Mouse (Mus musculus) brain, adult 2 months (tissue): ENCODE data around the gene Mroh2a.

Experiments used
- DNase-seq: peaks from one replicate; pipeline ENCODE4 v3.0.0; 2011; ENCODE audit warnings: low read depth, low spot score

Gene Mroh2a

DNA sequence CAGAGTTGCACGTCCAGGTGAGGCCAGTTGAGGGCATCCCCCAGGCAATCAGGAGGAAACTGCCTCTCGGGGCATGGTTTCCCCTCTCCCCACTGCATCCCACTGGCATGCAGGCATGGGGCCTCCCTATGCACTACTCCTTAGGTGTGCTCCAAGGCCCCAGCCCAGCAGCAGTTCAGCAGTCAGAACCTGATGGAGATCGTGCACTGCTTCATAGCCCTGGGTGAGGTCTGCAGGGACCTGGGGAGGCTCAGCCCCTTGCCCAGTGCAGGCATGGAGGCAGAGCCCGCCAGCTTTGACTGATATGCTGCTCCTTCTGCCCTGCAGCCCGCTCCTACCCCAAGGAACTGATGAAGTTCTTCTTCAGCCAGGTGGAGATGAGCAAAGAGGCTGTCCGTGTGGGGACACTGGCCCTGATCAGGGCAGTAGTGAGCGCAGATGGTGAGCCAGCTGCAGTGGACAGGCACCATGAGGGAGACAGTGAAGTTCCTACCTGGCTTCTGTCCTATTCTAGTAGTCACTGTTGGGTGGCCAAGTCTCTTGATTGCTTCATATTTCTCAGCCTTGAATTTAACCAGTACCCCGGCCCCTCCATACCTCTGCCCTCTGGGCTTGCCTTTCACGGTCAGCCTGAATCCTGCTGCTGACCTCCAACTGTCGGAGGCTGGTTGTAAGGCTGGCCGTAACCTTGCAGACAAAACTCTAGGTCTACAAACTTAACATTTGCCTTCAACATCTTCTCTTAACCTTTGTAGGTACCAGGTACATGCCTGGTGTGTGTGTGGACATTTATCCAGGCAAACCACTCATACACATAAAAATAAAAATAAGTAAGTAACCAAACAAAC lies 8.5 kb downstream of the Mroh2a start:
- DNase-seq = no peak

DNA sequence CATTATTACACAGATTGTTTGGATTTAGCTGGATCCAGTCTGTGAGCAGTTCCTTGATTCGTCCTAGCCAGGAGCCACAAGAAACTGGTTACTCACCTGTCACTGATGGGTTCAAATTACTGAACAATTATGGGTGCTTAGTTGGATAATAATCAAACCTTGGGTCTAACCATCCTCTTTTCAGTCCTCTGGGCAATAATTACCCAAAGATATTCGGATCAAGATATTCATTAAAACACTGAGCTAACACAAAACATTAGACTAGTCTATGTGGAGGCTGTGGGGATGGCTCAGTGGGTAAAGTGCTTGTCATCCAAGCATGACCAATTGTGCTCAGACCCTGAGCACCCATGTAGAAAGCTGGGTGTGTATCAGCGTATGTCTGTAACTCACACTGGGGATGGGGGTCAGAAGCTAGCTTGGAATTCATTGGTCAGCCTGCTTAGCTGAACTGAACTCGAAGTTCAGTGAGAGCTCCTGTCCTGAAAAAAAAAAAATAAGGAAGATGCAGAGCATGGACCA lies 9.2 kb downstream of the Mroh2a start:
- no peak for DNase-seq

DNA sequence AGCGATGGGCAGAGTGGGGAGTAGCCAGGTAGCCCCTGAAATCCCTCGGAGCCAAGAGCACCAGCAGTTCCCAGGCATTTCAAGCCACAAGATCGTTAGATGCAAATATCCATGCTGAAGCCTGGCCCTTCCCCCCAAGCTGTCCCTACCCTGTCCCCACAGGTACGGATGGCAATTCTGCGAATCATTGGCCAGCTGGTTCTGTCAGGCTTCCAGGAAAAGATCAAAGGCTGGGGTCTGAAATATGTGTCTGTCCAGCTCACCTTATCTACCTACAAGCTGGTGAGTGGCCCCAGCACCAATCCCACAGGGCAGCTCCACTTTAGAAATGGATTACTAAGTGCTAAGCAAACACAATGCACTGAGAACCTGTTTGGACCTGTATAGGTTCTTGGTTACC lies 10.5 kb downstream of the Mroh2a start:
- no peak for DNase-seq

DNA sequence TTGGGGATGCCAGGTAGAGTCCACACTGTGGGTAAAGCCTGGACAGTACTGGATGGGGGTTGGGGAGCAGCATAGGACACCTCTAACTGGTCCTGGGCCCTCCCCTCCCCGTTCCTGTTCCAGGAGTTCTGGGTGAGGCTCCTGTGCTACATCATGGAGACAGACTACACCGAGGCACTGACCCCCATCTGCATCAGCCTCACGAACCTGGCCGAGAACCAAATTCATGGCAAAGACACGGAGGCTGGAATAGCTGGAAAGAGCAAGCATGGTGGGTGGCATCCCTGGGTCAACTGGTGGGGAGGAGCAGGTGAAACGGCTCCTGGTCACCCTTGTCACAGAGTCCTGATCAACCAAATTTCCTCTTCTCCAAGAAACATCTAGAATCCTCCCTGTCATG lies 12.0 kb downstream of the Mroh2a start:
- no peak for DNase-seq

DNA sequence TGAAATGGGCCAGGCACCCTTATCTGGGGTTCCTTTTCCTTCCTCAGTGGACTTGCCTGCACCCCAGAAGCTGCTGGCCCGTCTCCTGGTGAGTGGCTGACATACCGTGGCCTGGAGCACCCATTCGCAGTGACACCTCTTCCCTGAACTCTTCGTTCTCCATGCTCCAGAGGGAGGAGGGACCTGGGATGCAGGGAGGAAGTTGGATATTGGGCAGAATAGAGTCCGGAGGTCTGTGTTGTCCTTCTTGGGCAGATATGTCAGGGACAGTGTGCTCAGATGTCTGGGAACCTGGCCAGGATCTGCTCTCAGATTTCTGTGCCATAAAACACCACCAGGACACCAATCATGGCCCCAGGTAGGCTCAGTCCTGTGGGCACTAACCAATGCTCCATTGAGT lies 13.3 kb downstream of the Mroh2a start:
- DNase-seq = no peak

DNA sequence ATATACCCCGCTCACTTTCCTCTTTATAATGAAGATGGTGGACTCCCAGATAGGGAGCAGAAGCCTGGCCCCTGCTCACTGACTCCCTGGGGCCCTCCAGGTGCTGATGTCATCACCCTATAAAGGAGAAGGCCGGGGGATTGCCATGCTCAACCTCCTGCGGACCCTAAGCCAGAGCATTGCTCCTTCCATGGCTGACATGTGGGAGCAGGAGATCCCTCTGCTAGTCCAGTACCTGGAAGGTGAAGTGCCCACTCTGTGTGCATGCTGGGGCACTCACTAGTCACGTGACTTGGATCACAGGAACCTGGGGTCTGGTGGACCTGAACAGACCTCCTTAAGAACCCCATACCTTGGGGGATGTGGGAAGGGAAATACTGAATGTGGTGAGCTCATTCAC lies 13.8 kb downstream of the Mroh2a start:
- DNase-seq = no peak

DNA sequence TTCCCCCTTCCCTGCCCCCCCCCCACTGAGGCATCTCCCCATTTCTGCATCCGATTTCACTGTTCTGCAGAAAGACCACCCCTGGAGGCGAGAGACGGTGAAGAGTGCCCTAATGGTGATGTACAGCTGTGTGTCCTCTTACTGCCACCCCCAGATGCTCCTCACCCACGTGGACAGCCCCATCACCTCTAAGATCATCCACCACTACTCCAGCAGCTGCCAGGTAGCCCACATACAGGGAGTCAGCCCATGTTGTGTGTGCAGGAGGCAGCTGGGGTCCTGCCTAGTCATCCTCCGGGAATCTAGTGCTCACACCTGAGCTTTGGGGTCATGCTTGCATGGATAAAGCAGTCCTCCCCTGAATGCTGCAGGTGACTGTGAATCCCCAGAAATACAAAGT lies 17.1 kb downstream of the Mroh2a start:
- DNase-seq = no peak

DNA sequence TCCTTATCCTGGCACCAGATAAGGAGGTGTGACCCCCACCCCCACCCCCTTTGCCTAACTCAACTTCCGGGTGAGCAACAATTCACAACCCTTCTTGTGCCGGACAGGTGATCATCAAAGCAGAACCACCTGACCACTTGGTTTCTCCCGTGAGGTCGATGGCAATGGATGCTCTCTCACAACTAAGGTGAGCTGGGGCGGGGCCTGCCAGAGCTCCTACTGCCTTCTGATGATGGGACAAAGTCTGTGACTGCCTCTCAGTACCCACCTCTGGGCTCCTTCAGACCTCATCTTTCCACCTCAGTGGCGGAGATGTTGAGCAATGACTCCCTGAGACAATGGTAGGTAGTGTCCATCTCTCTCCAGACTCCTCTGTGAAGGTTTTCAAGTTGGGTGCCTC lies 19.1 kb downstream of the Mroh2a start:
- DNase-seq = no peak

DNA sequence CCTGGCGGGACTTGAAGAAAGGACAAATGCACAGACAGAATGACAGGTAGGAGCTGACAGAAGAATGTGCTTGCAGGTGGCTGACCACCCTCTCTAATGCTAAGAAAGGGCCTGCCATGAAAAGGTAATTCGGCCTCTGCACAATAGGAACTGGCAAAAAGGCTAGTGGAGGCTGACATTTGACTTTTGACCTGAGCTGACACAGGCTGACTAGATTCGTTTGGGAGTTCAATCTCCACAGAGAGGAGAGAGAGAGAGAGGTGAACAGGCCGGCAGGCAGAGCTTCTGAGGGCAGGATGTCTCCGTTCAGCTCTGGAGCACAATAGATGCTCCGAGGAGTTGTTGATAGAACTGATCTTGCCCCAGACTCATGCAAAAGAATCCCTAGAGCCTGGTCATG lies 19.6 kb downstream of the Mroh2a start:
- no peak for DNase-seq

DNA sequence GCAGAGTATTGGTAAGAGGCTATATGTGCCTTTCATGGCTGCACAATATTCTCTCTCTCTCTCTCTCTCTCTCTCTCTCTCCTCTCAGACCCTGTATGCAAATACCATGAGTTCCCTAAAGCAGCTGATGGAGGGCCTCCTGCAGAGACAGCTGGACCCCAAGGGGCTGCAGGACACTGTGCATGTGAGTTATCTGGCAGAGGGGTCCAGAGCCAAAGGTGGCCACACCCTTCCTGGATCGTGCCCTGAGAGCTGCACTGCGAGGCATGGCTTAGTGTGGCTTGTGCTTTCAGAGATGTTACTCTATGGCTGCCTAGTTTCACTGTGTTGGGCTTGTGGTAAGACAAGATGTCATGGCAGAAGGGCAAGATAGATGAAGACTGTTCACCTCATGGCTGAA lies 20.9 kb downstream of the Mroh2a start:
- DNase-seq = no peak

DNA sequence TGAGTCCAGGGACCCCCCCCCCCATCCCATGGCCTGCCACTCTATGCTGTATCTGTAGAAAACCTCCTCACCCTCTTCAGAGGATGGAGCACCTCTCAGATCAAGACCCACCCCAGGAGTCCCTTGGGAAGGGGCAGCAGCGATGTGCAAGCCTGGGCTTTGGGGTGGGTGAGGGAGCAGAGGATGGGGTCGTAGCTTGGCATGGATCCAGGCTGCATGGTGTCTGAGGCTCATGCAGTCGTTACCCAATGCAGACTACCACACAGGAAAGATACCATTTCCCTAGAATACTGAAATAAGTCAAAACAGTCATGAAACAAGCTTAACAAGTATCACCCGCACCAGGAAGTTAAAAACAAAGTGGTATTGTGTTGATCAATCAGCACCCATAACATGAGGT lies 21.9 kb downstream of the Mroh2a start:
- no peak for DNase-seq

DNA sequence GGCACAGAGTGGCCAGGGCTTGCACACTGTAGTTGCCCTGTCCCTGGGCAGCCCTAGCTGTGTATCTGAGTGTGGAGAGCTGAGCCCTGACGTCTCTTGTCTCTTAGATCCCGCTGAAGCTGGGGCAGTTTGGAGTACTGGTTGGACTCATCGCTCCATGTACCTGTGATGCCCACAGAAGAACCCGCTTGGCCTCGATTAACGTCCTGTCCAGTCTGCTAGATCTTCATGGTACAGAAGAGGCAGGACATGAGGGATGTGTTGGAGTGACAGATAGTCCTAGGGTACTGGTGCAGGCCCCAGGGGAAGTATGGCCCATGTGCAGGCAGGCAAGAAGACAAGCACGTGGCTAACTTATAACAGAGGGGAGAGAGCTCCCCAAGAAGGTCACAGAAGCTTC lies 22.8 kb downstream of the Mroh2a start:
- no peak for DNase-seq

DNA sequence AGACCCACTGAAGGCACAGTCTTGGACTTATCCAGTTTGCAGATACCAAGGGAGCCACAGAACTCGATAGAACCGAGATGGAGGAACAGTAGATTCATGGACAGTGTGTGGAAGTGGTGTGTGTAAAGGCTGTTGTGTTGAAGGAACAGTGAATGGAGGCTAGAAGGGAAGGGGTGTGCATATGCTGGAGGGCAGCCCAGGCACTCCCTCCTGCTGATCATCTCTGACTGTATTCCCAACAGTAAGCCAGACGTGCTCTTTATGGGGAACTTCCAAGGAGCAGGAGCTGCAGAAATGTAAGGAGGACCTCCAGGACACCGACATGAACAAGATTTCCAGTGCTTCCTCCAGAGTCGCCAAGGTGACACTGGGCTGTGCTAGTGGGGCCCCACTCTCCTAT lies 23.2 kb downstream of the Mroh2a start:
- DNase-seq = no peak

DNA sequence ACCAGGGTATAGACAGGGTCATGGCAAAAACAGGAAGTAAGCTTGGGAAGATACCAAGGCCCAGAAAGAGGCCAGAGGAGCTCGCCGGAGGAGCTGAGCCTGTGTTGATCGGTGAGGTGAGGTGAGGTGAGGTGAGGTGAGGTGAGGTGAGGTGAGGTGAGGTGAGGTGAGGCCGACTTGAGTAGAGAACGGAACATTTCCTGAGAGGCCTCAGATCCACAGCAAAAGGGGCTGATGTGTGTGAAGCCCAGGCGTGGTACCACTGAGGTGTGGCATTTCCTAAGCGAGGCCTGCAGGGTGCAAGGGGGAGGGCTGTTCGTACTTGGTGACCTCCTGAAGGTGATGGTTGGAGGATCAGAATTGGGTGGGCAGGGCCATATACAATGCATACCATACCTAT lies 26.3 kb downstream of the Mroh2a start:
- no peak for DNase-seq

DNA sequence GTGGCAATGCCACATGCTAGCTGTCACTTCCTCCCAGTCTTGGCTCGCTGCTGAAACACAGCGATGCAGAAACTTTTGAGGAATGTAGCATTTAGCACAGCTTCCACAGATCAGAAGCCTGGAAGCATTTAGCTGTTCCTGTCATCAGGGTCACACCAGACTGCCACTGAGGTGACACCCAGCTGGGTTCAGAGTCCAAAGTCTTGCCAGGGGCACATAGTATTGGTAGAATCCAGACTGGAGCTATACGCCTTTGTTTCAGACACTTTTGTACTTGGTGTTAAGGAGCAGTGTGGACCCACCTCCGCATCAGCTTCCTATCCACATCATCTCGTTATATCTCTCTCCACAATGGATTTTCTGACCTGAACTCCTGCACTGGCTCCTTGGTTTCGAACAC lies 26.8 kb downstream of the Mroh2a start:
- DNase-seq = no peak

DNA sequence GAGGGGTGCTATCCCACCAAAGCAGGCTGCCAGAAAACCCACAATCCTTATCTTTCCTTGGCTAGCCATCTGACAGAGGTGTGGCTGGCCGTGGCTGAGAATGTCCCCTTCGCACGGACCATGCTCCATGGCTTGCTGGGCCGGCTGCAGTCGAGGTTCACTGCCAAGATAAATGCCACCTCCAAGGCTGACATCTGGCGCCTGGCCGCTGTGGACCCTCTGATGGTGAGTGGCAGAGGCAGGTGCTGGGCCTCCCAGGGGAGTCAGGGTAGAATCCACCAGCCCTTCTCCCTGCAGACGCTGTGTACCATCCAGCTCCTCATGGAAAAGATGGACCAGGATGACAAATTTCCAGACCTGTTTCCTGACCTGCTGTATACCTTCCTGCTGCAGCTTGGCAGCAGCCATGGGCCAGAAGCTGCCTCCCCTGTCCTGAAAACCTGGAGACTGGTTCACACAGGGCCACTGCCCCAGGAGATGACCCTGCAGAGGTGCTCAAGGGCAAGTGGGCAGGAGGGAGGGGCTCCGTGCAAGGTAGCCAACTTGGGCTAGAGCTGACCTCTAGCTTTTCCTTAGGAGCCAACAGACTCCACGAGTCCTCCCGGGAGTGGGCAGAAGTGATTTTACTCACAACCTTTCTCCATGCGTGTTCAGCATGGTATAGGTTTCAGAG lies 28.1 kb downstream of the Mroh2a start:
- no peak for DNase-seq

DNA sequence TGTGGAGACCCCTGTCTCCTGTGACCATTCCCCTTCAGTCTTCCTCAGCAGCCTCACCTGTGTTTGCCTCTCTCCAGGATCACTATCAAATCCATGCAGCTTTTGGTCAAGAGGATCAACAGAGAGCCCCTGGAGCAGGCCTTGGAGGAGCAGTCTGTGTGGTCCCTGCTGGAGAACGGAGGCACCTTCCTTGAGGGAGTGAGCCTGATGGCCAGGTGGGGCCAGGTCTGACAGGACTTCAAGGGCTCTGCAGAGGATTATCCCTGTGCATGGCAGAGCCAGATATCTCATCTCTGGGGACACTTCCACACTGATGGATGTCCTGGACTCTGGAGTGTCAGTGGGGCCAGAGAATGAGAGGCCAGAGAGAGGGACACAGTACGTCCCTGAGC lies 28.7 kb downstream of the Mroh2a start:
- DNase-seq = no peak

DNA sequence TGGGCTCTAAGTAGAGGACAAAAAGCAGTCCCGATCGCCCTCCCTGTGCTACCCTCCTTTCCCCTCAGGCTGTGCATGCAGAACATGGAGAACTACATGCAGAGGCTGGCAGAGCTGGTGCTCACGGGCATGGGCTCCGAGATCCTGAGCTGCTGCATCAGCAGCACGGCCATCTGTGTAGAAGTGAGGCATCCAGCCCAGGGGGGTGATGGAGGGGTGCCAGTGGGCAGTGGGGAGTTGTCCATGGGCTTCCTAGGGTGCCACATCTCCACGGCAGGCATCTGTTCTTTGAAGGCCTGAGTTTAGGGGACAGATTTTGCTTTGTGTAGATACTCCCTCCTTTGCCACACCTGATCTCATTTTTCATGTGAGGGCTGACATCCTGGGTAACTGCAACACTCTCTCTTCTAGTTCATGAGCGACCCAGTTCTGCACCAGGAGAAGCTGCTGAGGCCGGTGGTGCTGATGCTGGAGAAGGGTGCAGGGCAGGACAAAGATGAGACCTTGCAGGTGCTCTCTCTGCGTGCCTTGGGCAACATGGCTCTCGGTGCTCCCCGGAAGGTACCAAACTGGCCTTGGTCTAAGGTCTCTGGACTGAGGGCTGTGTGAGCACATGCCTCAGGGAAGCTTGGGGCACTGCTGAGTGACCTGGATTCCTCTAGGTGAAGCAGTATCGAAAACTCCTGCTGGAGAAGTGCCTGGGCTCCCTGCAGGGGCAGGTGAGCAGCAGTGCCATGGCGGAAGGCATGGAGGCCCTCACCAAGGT lies 29.4 kb downstream of the Mroh2a start:
- no peak for DNase-seq

DNA sequence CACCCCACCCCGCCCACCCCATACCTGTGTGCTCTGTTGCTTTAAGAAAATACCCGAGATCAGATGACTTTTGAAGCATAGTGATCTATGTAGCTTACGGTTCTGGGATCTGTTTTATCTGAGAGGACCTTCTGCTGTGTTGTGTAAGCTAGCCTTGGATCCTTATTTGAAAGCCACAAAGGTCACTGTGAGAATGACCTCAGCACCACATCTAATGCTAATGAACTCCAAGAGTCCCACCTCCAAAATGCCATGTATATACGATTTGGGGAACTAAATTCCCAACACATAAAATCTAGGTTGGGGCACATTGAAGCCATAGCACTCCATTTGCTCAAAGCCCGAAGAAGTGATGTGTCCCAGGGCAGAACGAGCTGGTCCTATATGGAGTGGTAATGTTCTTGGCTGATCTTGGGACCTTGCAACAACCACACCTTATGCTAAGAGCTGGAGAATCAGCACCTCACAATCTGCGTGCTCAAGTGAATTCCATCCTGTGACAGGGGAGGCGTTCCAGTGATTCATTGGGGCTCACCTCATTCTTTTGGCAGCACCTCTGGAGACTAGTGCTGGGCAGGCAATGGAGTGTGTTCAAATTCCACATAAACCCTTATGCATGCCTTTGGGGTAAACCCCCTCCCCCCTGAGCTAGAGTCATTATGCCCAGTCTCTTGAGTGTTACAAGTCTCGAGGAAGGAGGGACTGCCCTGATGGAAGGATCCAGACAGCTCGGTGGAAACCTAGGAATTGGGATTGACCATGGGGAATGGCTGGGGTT lies 30.3 kb downstream of the Mroh2a start:
- DNase-seq = no peak

DNA sequence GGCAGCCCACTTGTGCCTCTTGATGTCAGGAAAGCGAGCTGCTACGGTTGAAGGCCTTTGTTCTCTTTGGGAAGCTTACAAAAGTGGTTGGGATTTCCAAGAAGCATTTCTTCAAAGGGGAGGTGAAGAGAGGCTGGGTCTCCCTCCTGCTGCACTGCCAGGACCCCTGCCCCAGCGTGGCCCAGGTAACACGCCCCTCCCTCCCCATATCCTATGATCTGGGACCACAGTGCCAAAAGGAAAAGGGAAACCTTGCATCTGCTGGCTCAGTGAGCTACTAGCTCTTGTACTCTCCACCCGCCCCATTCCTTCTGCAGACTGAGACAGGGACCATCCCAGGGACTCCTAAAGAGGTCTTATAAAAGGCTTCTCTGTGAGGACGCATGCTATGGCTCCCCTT lies 30.9 kb downstream of the Mroh2a start:
- DNase-seq = no peak

DNA sequence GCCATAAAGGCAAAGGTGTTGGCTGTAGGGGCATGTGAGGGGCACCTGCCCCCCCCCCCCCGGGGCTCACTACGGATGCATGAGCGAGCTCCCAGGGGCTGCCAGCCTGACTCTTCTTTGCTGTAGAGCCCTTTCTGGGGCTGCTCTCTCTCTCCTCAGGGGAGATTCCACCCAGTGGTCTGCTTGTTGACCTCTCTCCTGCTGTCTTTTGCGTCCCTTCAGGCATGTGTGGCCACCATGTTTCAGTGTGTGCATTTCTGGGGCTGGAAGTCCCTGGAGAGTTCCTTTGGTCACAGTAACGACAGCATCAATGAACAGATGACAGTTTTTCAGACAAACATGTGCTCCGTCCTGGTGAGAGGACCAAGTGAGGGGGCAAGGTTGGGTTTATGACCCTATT lies 31.6 kb downstream of the Mroh2a start:
- no peak for DNase-seq
